Mouse (Mus musculus): ENCODE results near the gene Gm45208. TPM values are rescaled to one million over a fixed set of nuclear protein-coding genes. Genes with fewer than 3 reads are reported as not detected.
"Not testable (repeated sequence)": the region's sequence is repeated elsewhere in the genome, so short reads cannot be mapped to it uniquely, and the experiment has no call there.

Gm45208 gene
- polyA plus RNA-seq, 1 experiment from 2014 or later: not detected

- 0 out of 2 replicates have a peak, but pooled peaks cover 7% of the 10 kb centered on the region for H3K4me1 ChIP-seq (replicated peaks)
- H3K27me3 ChIP-seq: no peaks in the 10 kb centered on the region
- H3K4me3 ChIP-seq (replicated peaks): peak within 1 kb of the TSS; percentile 60
- H3K9ac ChIP-seq (replicated peaks): peak within 1 kb of the TSS; percentile 68
- H3K36me3 ChIP-seq: no peaks in the 10 kb centered on the region
- no peaks in the 10 kb centered on the region for H3K9me3 ChIP-seq
- H3K27ac ChIP-seq: no peak within 1 kb of the TSS
- peak; percentile 80 for ATAC-seq (ENCODE audit: insufficient number of reproducible peaks, insufficient read depth, low FRiP score, low TSS enrichment, low read depth)
- peak within 1 kb of the TSS; percentile 57 for H3K4me2 ChIP-seq
- WGBS: 10% methylated on average over 44 of the region's 56 CpGs
These were observed 28.5 kb downstream of the Gm45208 start, which contains the start of gene Ccdc120 for GRCm38 (mm10) chrX:7750432-7751116. Gene Ccdc120 (minus strand): TSS chrX:7750905.

GRCm38 (mm10) chrX:7753627-7754026, 31.6 kb downstream of the Gm45208 start:
- not testable (repeated sequence) for H3K4me1 ChIP-seq (replicated peaks); ATAC-seq (ENCODE audit: insufficient number of reproducible peaks, insufficient read depth, low FRiP score, low TSS enrichment, low read depth); H3K27me3 ChIP-seq; H3K9ac ChIP-seq (replicated peaks); H3K4me3 ChIP-seq (replicated peaks); H3K27ac ChIP-seq; H3K9me3 ChIP-seq; H3K4me2 ChIP-seq; H3K36me3 ChIP-seq
- WGBS: 17% methylated on average over 3 of the region's 3 CpGs

- 0 out of 2 replicates have a peak within 1 kb of the TSS, but pooled peaks have one; percentile 29 for H3K27ac ChIP-seq
- H3K4me3 ChIP-seq (replicated peaks): peak within 1 kb of the TSS; percentile 64
- H3K9me3 ChIP-seq: no peaks in the 10 kb centered on the region
- peaks cover 13% of the 10 kb centered on the region for H3K36me3 ChIP-seq
- peak within 1 kb of the TSS; percentile 71 for H3K4me2 ChIP-seq
- H3K4me1 ChIP-seq (replicated peaks): peaks cover 24% of the 10 kb centered on the region
- 20% methylated on average over 35 of the region's 38 CpGs for WGBS
- peak within 1 kb of the TSS; percentile 67 for H3K9ac ChIP-seq (replicated peaks)
- H3K27me3 ChIP-seq: no peaks in the 10 kb centered on the region
- peak; percentile 95 for ATAC-seq (ENCODE audit: insufficient number of reproducible peaks, insufficient read depth, low FRiP score, low TSS enrichment, low read depth)
These were observed 40.3 kb downstream of the Gm45208 start, which contains the start of gene Tfe3 for GRCm38 (mm10) chrX:7762137-7762920. Gene Tfe3 (plus strand): TSS chrX:7762560.

- WGBS: 18% methylated on average over 21 of the region's 21 CpGs
- 0 out of 2 replicates have a peak, but pooled peaks have one; percentile 6 for ATAC-seq (ENCODE audit: insufficient number of reproducible peaks, insufficient read depth, low FRiP score, low TSS enrichment, low read depth)
These were observed 40.8 kb downstream of the Gm45208 start for GRCm38 (mm10) chrX:7762921-7763197.

GRCm38 (mm10) chrX:7763631-7764393, 41.8 kb downstream of the Gm45208 start:
- WGBS: 17% methylated on average over 22 of the region's 22 CpGs
- no peak for ATAC-seq (ENCODE audit: insufficient number of reproducible peaks, insufficient read depth, low FRiP score, low TSS enrichment, low read depth)
- peak overlapping the region; percentile 67 for H3K9ac ChIP-seq (replicated peaks)
- H3K4me1 ChIP-seq (replicated peaks): peaks cover 24% of the 10 kb centered on the region
- peak overlapping the region; percentile 71 for H3K4me2 ChIP-seq
- H3K27ac ChIP-seq: no peak overlapping the region
- no peaks in the 10 kb centered on the region for H3K27me3 ChIP-seq
- no peaks in the 10 kb centered on the region for H3K9me3 ChIP-seq
- peaks cover 27% of the 10 kb centered on the region for H3K36me3 ChIP-seq
- H3K4me3 ChIP-seq (replicated peaks): peak overlapping the region; percentile 64

More at GRCm38 (mm10) chrX:7762921-7763197, 40.8 kb downstream of the Gm45208 start:
- no peaks in the 10 kb centered on the region for H3K9me3 ChIP-seq
- H3K9ac ChIP-seq (replicated peaks): peak overlapping the region; percentile 67
- H3K27ac ChIP-seq: 0 out of 2 replicates have a peak overlapping the region, but pooled peaks have one; percentile 29
- H3K27me3 ChIP-seq: no peaks in the 10 kb centered on the region
- peaks cover 18% of the 10 kb centered on the region for H3K36me3 ChIP-seq
- peak overlapping the region; percentile 71 for H3K4me2 ChIP-seq
- H3K4me1 ChIP-seq (replicated peaks): peaks cover 24% of the 10 kb centered on the region
- peak overlapping the region; percentile 64 for H3K4me3 ChIP-seq (replicated peaks)

GRCm38 (mm10) chrX:7764657-7765280, 42.7 kb downstream of the Gm45208 start:
- Histone ChIP-seq H3K4me3 (replicated peaks) (peak overlapping the region; percentile 64), H3K4me2 (peak overlapping the region; percentile 71), H3K9me3 (no peaks in the 10 kb centered on the region), H3K9ac (replicated peaks) (no peak overlapping the region), H3K4me1 (replicated peaks) (peaks cover 24% of the 10 kb centered on the region), H3K27me3 (no peaks in the 10 kb centered on the region), H3K36me3 (peaks cover 35% of the 10 kb centered on the region), H3K27ac (no peak overlapping the region)
- no peak for ATAC-seq (ENCODE audit: insufficient number of reproducible peaks, insufficient read depth, low FRiP score, low TSS enrichment, low read depth)
- 26% methylated on average over 9 of the region's 9 CpGs for WGBS

- no peak for ATAC-seq (ENCODE audit: insufficient number of reproducible peaks, insufficient read depth, low FRiP score, low TSS enrichment, low read depth)
- H3K4me1 ChIP-seq (replicated peaks): peaks cover 24% of the 10 kb centered on the region
- peaks cover 39% of the 10 kb centered on the region for H3K36me3 ChIP-seq
- 27% methylated on average over 13 of the region's 13 CpGs for WGBS
- no peak overlapping the region for H3K9ac ChIP-seq (replicated peaks)
- no peaks in the 10 kb centered on the region for H3K9me3 ChIP-seq
- no peak overlapping the region for H3K27ac ChIP-seq
- no peaks in the 10 kb centered on the region for H3K27me3 ChIP-seq
- peak overlapping the region; percentile 71 for H3K4me2 ChIP-seq
- peak overlapping the region; percentile 9; the same call in 1 of the 2 replicates for H3K4me3 ChIP-seq (replicated peaks)
These were observed 43.2 kb downstream of the Gm45208 start for GRCm38 (mm10) chrX:7765281-7765670.

- 11% methylated on average over 11 of the region's 11 CpGs for WGBS
- Histone ChIP-seq H3K4me1 (replicated peaks) (peaks cover 24% of the 10 kb centered on the region), H3K9me3 (no peaks in the 10 kb centered on the region), H3K27ac (no peak overlapping the region), H3K27me3 (no peaks in the 10 kb centered on the region), H3K36me3 (peaks cover 44% of the 10 kb centered on the region), H3K4me3 (replicated peaks) (peak overlapping the region; percentile 9; the same call in 1 of the 2 replicates), H3K4me2 (peak overlapping the region; percentile 71), H3K9ac (replicated peaks) (no peak overlapping the region)
- no peak for ATAC-seq (ENCODE audit: insufficient number of reproducible peaks, insufficient read depth, low FRiP score, low TSS enrichment, low read depth)
These were observed 43.7 kb downstream of the Gm45208 start for GRCm38 (mm10) chrX:7765764-7766163.

- Histone ChIP-seq H3K27me3 (no peaks in the 10 kb centered on the region), H3K9ac (replicated peaks) (no peak overlapping the region), H3K27ac (no peak overlapping the region), H3K36me3 (peaks cover 73% of the 10 kb centered on the region), H3K9me3 (no peaks in the 10 kb centered on the region), H3K4me2 (no peak overlapping the region), H3K4me3 (replicated peaks) (no peak overlapping the region), H3K4me1 (replicated peaks) (peaks cover 17% of the 10 kb centered on the region)
- no peak for ATAC-seq (ENCODE audit: insufficient number of reproducible peaks, insufficient read depth, low FRiP score, low TSS enrichment, low read depth)
- 90% methylated on average over 7 of the region's 7 CpGs for WGBS
These were observed 47.4 kb downstream of the Gm45208 start for GRCm38 (mm10) chrX:7769302-7770017.

- H3K9ac ChIP-seq (replicated peaks): no peak overlapping the region
- H3K4me1 ChIP-seq (replicated peaks): no peaks in the 10 kb centered on the region
- no peaks in the 10 kb centered on the region for H3K27me3 ChIP-seq
- peaks cover 56% of the 10 kb centered on the region for H3K36me3 ChIP-seq
- H3K27ac ChIP-seq: no peak overlapping the region
- H3K4me3 ChIP-seq (replicated peaks): no peak overlapping the region
- H3K4me2 ChIP-seq: no peak overlapping the region
- H3K9me3 ChIP-seq: no peaks in the 10 kb centered on the region
- 50% methylated on average over 2 of the region's 2 CpGs for WGBS
- ATAC-seq (ENCODE audit: insufficient number of reproducible peaks, insufficient read depth, low FRiP score, low TSS enrichment, low read depth): no peak
These were observed 50.7 kb downstream of the Gm45208 start for GRCm38 (mm10) chrX:7772766-7773165.

Data from limb, embryonic 12.5 days (tissue).